ENCODE assay signal across 23 mouse cellular contexts in genomic region chr7:128750296-128750695, GRCm38 (mm10). TPM values are rescaled to one million over a fixed set of nuclear protein-coding genes. Genes with fewer than 3 reads are reported as not detected.
DNase-seq lines count a peak whose midpoint lies in the region; ATAC-seq and TF ChIP-seq lines count a peak whose summit lies in the region.
"Had no signal": no experiment of that assay in that cellular context is flagged by ENCODE, and none has a peak within 500 bp of the region (broad histone marks: within the 10 kb centered on the region; RNA-seq: fewer than 3 reads in every experiment).

No protein-coding gene starts in this region.

- no peak for TF ChIP-seq CTCF in midbrain, postnatal 0 days (IDR thresholded peaks at IDR 0.05)
- TF ChIP-seq CTCF in layer of hippocampus, adult 2 months (conservative IDR thresholded peaks at IDR 0.05), result no peak

- 63% methylated on average over 9 of the region's 9 CpGs for WGBS in heart, embryonic 16.5 days
- WGBS in heart, embryonic 12.5 days, result 78% methylated on average over 9 of the region's 9 CpGs
- 90% methylated on average over 9 of the region's 9 CpGs for WGBS in midbrain, postnatal 0 days
- WGBS in midbrain, embryonic 15.5 days, result 91% methylated on average over 9 of the region's 9 CpGs

- H3K36me3 ChIP-seq in heart, embryonic 16.5 days (ENCODE audit: control insufficient read depth, insufficient read depth), result peaks cover 26% of the 10 kb centered on the region
- H3K36me3 ChIP-seq in heart, embryonic 12.5 days, result peaks cover 55% of the 10 kb centered on the region
- H3K36me3 ChIP-seq in midbrain, postnatal 0 days (ENCODE audit: insufficient read depth, low read length), result peaks cover 32% of the 10 kb centered on the region
- H3K36me3 ChIP-seq in midbrain, embryonic 15.5 days (replicated peaks), result peaks cover 38% of the 10 kb centered on the region

- H3K4me2 ChIP-seq in heart, embryonic 16.5 days (ENCODE audit: low read depth, low read length), result no peak overlapping the region
- H3K4me2 ChIP-seq in heart, embryonic 12.5 days, result no peak overlapping the region
- no peak overlapping the region for H3K4me2 ChIP-seq in midbrain, postnatal 0 days (ENCODE audit: low read depth, low read length, poor library complexity, severe bottlenecking)
- H3K4me2 ChIP-seq in midbrain, embryonic 15.5 days, result no peak overlapping the region
- H3K4me2 ChIP-seq: embryonic facial prominence, embryonic 15.5 days; hindbrain, embryonic 13.5 days; limb, embryonic 13.5 days; liver, embryonic 13.5 days; midbrain, embryonic 12.5 days had no signal

- no peaks in the 10 kb centered on the region for H3K9me3 ChIP-seq in heart, embryonic 16.5 days (replicated peaks; ENCODE audit: control insufficient read depth, low read length)
- H3K9me3 ChIP-seq in heart, embryonic 12.5 days (replicated peaks), result no peaks in the 10 kb centered on the region
- no peaks in the 10 kb centered on the region for H3K9me3 ChIP-seq in midbrain, postnatal 0 days (ENCODE audit: low read length)
- no peaks in the 10 kb centered on the region for H3K9me3 ChIP-seq in midbrain, embryonic 15.5 days
- H3K9me3 ChIP-seq: embryonic facial prominence, embryonic 15.5 days; hindbrain, embryonic 13.5 days; limb, embryonic 13.5 days; liver, embryonic 13.5 days; midbrain, embryonic 12.5 days had no signal

- 0 out of 2 replicates have a peak overlapping the region, but pooled peaks have one; percentile 15 for H3K27ac ChIP-seq in heart, embryonic 16.5 days (ENCODE audit: low read length)
- no peak overlapping the region for H3K27ac ChIP-seq in heart, embryonic 12.5 days (ENCODE audit: poor library complexity, severe bottlenecking)
- H3K27ac ChIP-seq in midbrain, postnatal 0 days (ENCODE audit: low read depth, low read length), result no peak overlapping the region
- no peak overlapping the region for H3K27ac ChIP-seq in midbrain, embryonic 15.5 days
- H3K27ac ChIP-seq in layer of hippocampus, adult 2 months, result no peak overlapping the region
- H3K27ac ChIP-seq: embryonic facial prominence, embryonic 15.5 days; hindbrain, embryonic 13.5 days; limb, embryonic 13.5 days; liver, embryonic 13.5 days; midbrain, embryonic 12.5 days had no signal

- no peaks in the 10 kb centered on the region for H3K27me3 ChIP-seq in heart, embryonic 16.5 days (ENCODE audit: control insufficient read depth, insufficient read depth, low read length)
- H3K27me3 ChIP-seq in heart, embryonic 12.5 days (replicated peaks), result no peaks in the 10 kb centered on the region
- no peaks in the 10 kb centered on the region for H3K27me3 ChIP-seq in midbrain, postnatal 0 days (ENCODE audit: insufficient read depth, low read length)
- no peaks in the 10 kb centered on the region for H3K27me3 ChIP-seq in midbrain, embryonic 15.5 days (replicated peaks)
- H3K27me3 ChIP-seq: embryonic facial prominence, embryonic 15.5 days; hindbrain, embryonic 13.5 days; limb, embryonic 13.5 days; liver, embryonic 13.5 days; midbrain, embryonic 12.5 days had no signal

- no peak for ATAC-seq in heart, embryonic 16.5 days (replicated peaks; ENCODE audit: extremely low read depth, insufficient read depth, low FRiP score)
- ATAC-seq in heart, embryonic 12.5 days (ENCODE audit: insufficient number of reproducible peaks, low FRiP score), result no peak
- no peak for ATAC-seq in midbrain, postnatal 0 days (ENCODE audit: low FRiP score)
- ATAC-seq in midbrain, embryonic 15.5 days (replicated peaks), result no peak
- ATAC-seq: forebrain, embryonic 16.5 days had no signal

- peaks cover 43% of the 10 kb centered on the region for H3K4me1 ChIP-seq in heart, embryonic 16.5 days (ENCODE audit: control insufficient read depth, insufficient read depth, low read length)
- peaks cover 48% of the 10 kb centered on the region for H3K4me1 ChIP-seq in heart, embryonic 12.5 days (replicated peaks)
- peaks cover 8% of the 10 kb centered on the region; the same call in 1 of the 2 replicates for H3K4me1 ChIP-seq in midbrain, postnatal 0 days (ENCODE audit: insufficient read depth, low read length)
- peaks cover 35% of the 10 kb centered on the region for H3K4me1 ChIP-seq in midbrain, embryonic 15.5 days

- no peak overlapping the region for H3K9ac ChIP-seq in heart, embryonic 16.5 days (ENCODE audit: low read length)
- H3K9ac ChIP-seq in heart, embryonic 12.5 days, result no peak overlapping the region
- H3K9ac ChIP-seq in midbrain, postnatal 0 days (replicated peaks; ENCODE audit: low read length, poor library complexity, severe bottlenecking), result no peak overlapping the region
- no peak overlapping the region for H3K9ac ChIP-seq in midbrain, embryonic 15.5 days
- H3K9ac ChIP-seq: embryonic facial prominence, embryonic 15.5 days; hindbrain, embryonic 13.5 days; limb, embryonic 13.5 days; liver, embryonic 13.5 days; midbrain, embryonic 12.5 days had no signal

- H3K4me3 ChIP-seq in heart, embryonic 16.5 days (ENCODE audit: low read length), result no peak overlapping the region
- H3K4me3 ChIP-seq in heart, embryonic 12.5 days, result no peak overlapping the region
- H3K4me3 ChIP-seq in midbrain, postnatal 0 days (ENCODE audit: low read depth, low read length), result no peak overlapping the region
- H3K4me3 ChIP-seq in midbrain, embryonic 15.5 days, result no peak overlapping the region
- H3K4me3 ChIP-seq in layer of hippocampus, adult 2 months, result no peak overlapping the region
- H3K4me3 ChIP-seq: embryonic facial prominence, embryonic 15.5 days; hindbrain, embryonic 13.5 days; limb, embryonic 13.5 days; liver, embryonic 13.5 days; midbrain, embryonic 12.5 days had no signal

- peak; percentile 13 for DNase-seq in midbrain, postnatal 0 days (ENCODE audit: low spot score)
- peak; percentile 51 for DNase-seq in cerebellum, adult 8-10 months
- DNase-seq in cerebellum, postnatal 36 days, result peak; percentile 61 to 67
- no peak for DNase-seq in urinary bladder, postnatal 14 days (ENCODE audit: low spot score)
- no peak for DNase-seq in layer of hippocampus, adult 2 months (ENCODE audit: low spot score in 2 of 2)
- DNase-seq: adrenal gland, postnatal 25 days; gastrocnemius, postnatal 10 days; heart, adult 18-20 months; kidney, adult 2 months; kidney, postnatal 14 days; liver, embryonic 13.5 days; lung, adult 2 months; lung, postnatal 14 days; right cerebral cortex, postnatal 14 days; thymus, postnatal 14 days had no signal

RNA-seq across cellular contexts. Expression of gene Sec23ip, which starts 5.6 kb away (rescaled TPM):
- polyA plus RNA-seq in heart, embryonic 16.5 days (2015; fragmentation: Nextera tagmentation; extraction: Ambion mirVana), result 27.8 and 28.8 TPM in 2 replicates
- polyA plus RNA-seq in heart, embryonic 12.5 days (2016; fragmentation: Nextera tagmentation; extraction: Ambion mirVana), result 36.9 and 39.1 TPM in 2 replicates
- total RNA-seq in midbrain, postnatal 0 days (2014; rRNA removed), result 23.5 and 35.7 TPM in 2 replicates
- polyA plus RNA-seq in midbrain, postnatal 0 days (2015; fragmentation: Nextera tagmentation; extraction: Ambion mirVana), result 26.3 and 26.4 TPM in 2 replicates
- 37.7 and 38.5 TPM in 2 replicates for polyA plus RNA-seq in midbrain, embryonic 15.5 days (2015; fragmentation: Nextera tagmentation; extraction: Ambion mirVana)
- 10 to 100 TPM; 46.9 to 59.3 TPM for total RNA-seq in layer of hippocampus, adult 2 months (2021)

RNA-seq across cellular contexts. Expression of gene Mcmbp, which starts 10.0 kb away (rescaled TPM):
- 37.9 and 38.5 TPM in 2 replicates for polyA plus RNA-seq in heart, embryonic 16.5 days (2015; fragmentation: Nextera tagmentation; extraction: Ambion mirVana)
- polyA plus RNA-seq in heart, embryonic 12.5 days (2016; fragmentation: Nextera tagmentation; extraction: Ambion mirVana), result 46.6 and 49.4 TPM in 2 replicates
- total RNA-seq in midbrain, postnatal 0 days (2014; rRNA removed), result 37.1 and 39.0 TPM in 2 replicates
- polyA plus RNA-seq in midbrain, postnatal 0 days (2015; fragmentation: Nextera tagmentation; extraction: Ambion mirVana), result 34.8 and 42.7 TPM in 2 replicates
- polyA plus RNA-seq in midbrain, embryonic 15.5 days (2015; fragmentation: Nextera tagmentation; extraction: Ambion mirVana), result 48.7 and 49.3 TPM in 2 replicates
- 10 to 100 TPM; 25.0 to 31.2 TPM for total RNA-seq in layer of hippocampus, adult 2 months (2021)

Comparison
In these comparisons a context has a peak if more than half of its experiments do, and no peak if none do; other contexts are left out.
1. DNase-seq: peak in midbrain, postnatal 0 days (single experiment), cerebellum, adult 8-10 months (single experiment) and cerebellum, postnatal 36 days (2 of 2); none in urinary bladder, postnatal 14 days (single experiment) and layer of hippocampus, adult 2 months (0 of 2).